Mouse (Mus musculus): Measurements from ENCODE around the gene Vamp4. TPM values are rescaled to one million over a fixed set of nuclear protein-coding genes. Genes with fewer than 3 reads are reported as not detected.

Gene Vamp4
- total and polyA plus RNA-seq, 2 experiments from 2014 or later = 4.1 to 26.4 TPM

GRCm38 (mm10) chr1:162570931-162571601, 751 bp downstream of the Vamp4 start:
- H3K4me1 ChIP-seq (ENCODE audit: control insufficient read depth, insufficient read depth) = 0 out of 2 replicates have a peak, but pooled peaks cover 10% of the 10 kb centered on the region
- H3K36me3 ChIP-seq (replicated peaks; ENCODE audit: control insufficient read depth, insufficient read depth, low read length) = peaks cover 17% of the 10 kb centered on the region
- peak overlapping the region; percentile 80 for H3K9ac ChIP-seq (replicated peaks; ENCODE audit: low read depth, low read length)
- peak overlapping the region; percentile 82 for H3K27ac ChIP-seq (ENCODE audit: low read depth)
- DNase-seq (ENCODE audit: low spot score) (peak; percentile 68), ATAC-seq (ENCODE audit: insufficient read depth, low read depth) (peak; percentile 16; the same call in 1 of the 2 replicates)
- H3K4me2 ChIP-seq (ENCODE audit: low read depth, low read length) = peak overlapping the region; percentile 71
- under 1% methylated on average over 45 of the region's 46 CpGs for WGBS
- no peaks in the 10 kb centered on the region for H3K27me3 ChIP-seq (ENCODE audit: control insufficient read depth, insufficient read depth, low read length)
- no peaks in the 10 kb centered on the region for H3K9me3 ChIP-seq (replicated peaks; ENCODE audit: control insufficient read depth, low read length)
- peak overlapping the region; percentile 86 for H3K4me3 ChIP-seq (ENCODE audit: low read depth, low read length)
- TF ChIP-seq CTCF (IDR thresholded peaks at IDR 0.05; ENCODE audit: low read depth) = no peak
- no peak; the same call in 1 of the 2 replicates for TF ChIP-seq EP300 (IDR thresholded peaks at IDR 0.05; ENCODE audit: low read depth)

GRCm38 (mm10) chr1:162575098-162575497, 4.8 kb downstream of the Vamp4 start:
- ATAC-seq (ENCODE audit: insufficient read depth, low read depth) (no peak), DNase-seq (ENCODE audit: low spot score) (no peak)
- WGBS = 98% methylated on average over 3 of the region's 3 CpGs
- H3K4me1 ChIP-seq (ENCODE audit: control insufficient read depth, insufficient read depth) = 0 out of 2 replicates have a peak, but pooled peaks cover 10% of the 10 kb centered on the region
- H3K27me3 ChIP-seq (ENCODE audit: control insufficient read depth, insufficient read depth, low read length) = no peaks in the 10 kb centered on the region
- H3K4me2 ChIP-seq (ENCODE audit: low read depth, low read length) = no peak overlapping the region
- peaks cover 41% of the 10 kb centered on the region for H3K36me3 ChIP-seq (replicated peaks; ENCODE audit: control insufficient read depth, insufficient read depth, low read length)
- H3K4me3 ChIP-seq (ENCODE audit: low read depth, low read length) = no peak overlapping the region
- no peaks in the 10 kb centered on the region for H3K9me3 ChIP-seq (replicated peaks; ENCODE audit: control insufficient read depth, low read length)
- TF ChIP-seq CTCF (IDR thresholded peaks at IDR 0.05; ENCODE audit: low read depth) (no peak), EP300 (IDR thresholded peaks at IDR 0.05; ENCODE audit: low read depth) (no peak)
- H3K27ac ChIP-seq (ENCODE audit: low read depth) = no peak overlapping the region
- H3K9ac ChIP-seq (replicated peaks; ENCODE audit: low read depth, low read length) = no peak overlapping the region

GRCm38 (mm10) chr1:162582884-162583283, 12.6 kb downstream of the Vamp4 start:
- H3K4me1 ChIP-seq (ENCODE audit: control insufficient read depth, insufficient read depth) = no peaks in the 10 kb centered on the region
- no peaks in the 10 kb centered on the region for H3K27me3 ChIP-seq (ENCODE audit: control insufficient read depth, insufficient read depth, low read length)
- TF ChIP-seq CTCF (IDR thresholded peaks at IDR 0.05; ENCODE audit: low read depth) (no peak), EP300 (IDR thresholded peaks at IDR 0.05; ENCODE audit: low read depth) (no peak)
- no peaks in the 10 kb centered on the region for H3K9me3 ChIP-seq (replicated peaks; ENCODE audit: control insufficient read depth, low read length)
- no peak overlapping the region for H3K27ac ChIP-seq (ENCODE audit: low read depth)
- peaks cover 50% of the 10 kb centered on the region for H3K36me3 ChIP-seq (replicated peaks; ENCODE audit: control insufficient read depth, insufficient read depth, low read length)
- 75% methylated on average over 2 of the region's 2 CpGs for WGBS
- ATAC-seq (ENCODE audit: insufficient read depth, low read depth) = no peak
- no peak overlapping the region for H3K4me3 ChIP-seq (ENCODE audit: low read depth, low read length)
- DNase-seq (ENCODE audit: low spot score) = no peak
- no peak overlapping the region for H3K4me2 ChIP-seq (ENCODE audit: low read depth, low read length)
- H3K9ac ChIP-seq (replicated peaks; ENCODE audit: low read depth, low read length) = no peak overlapping the region

- Histone ChIP-seq H3K4me1 (ENCODE audit: control insufficient read depth, insufficient read depth) (no peaks in the 10 kb centered on the region), H3K4me3 (ENCODE audit: low read depth, low read length) (no peak overlapping the region), H3K36me3 (replicated peaks; ENCODE audit: control insufficient read depth, insufficient read depth, low read length) (peaks cover 41% of the 10 kb centered on the region), H3K9ac (replicated peaks; ENCODE audit: low read depth, low read length) (no peak overlapping the region), H3K4me2 (ENCODE audit: low read depth, low read length) (no peak overlapping the region), H3K27me3 (ENCODE audit: control insufficient read depth, insufficient read depth, low read length) (no peaks in the 10 kb centered on the region), H3K9me3 (replicated peaks; ENCODE audit: control insufficient read depth, low read length) (no peaks in the 10 kb centered on the region), H3K27ac (ENCODE audit: low read depth) (no peak overlapping the region)
- no peak for ATAC-seq (ENCODE audit: insufficient read depth, low read depth)
- 87% methylated on average over 4 of the region's 4 CpGs for WGBS
- TF ChIP-seq EP300 (IDR thresholded peaks at IDR 0.05; ENCODE audit: low read depth) = no peak
- TF ChIP-seq CTCF (IDR thresholded peaks at IDR 0.05; ENCODE audit: low read depth) = no peak
- DNase-seq (ENCODE audit: low spot score) = no peak
These were observed 16.0 kb downstream of the Vamp4 start for GRCm38 (mm10) chr1:162586282-162586681.

- H3K9me3 ChIP-seq (replicated peaks; ENCODE audit: control insufficient read depth, low read length) = no peaks in the 10 kb centered on the region
- H3K9ac ChIP-seq (replicated peaks; ENCODE audit: low read depth, low read length) = no peak overlapping the region
- no peak overlapping the region for H3K4me2 ChIP-seq (ENCODE audit: low read depth, low read length)
- TF ChIP-seq EP300 (IDR thresholded peaks at IDR 0.05; ENCODE audit: low read depth) = no peak
- TF ChIP-seq CTCF (IDR thresholded peaks at IDR 0.05; ENCODE audit: low read depth) = no peak
- no peak for DNase-seq (ENCODE audit: low spot score)
- no peak overlapping the region for H3K27ac ChIP-seq (ENCODE audit: low read depth)
- no peaks in the 10 kb centered on the region for H3K4me1 ChIP-seq (ENCODE audit: control insufficient read depth, insufficient read depth)
- 82% methylated on average over 3 of the region's 3 CpGs for WGBS
- H3K4me3 ChIP-seq (ENCODE audit: low read depth, low read length) = no peak overlapping the region
- no peaks in the 10 kb centered on the region for H3K27me3 ChIP-seq (ENCODE audit: control insufficient read depth, insufficient read depth, low read length)
- peaks cover 34% of the 10 kb centered on the region for H3K36me3 ChIP-seq (replicated peaks; ENCODE audit: control insufficient read depth, insufficient read depth, low read length)
- ATAC-seq (ENCODE audit: insufficient read depth, low read depth) = no peak
These were observed 18.3 kb downstream of the Vamp4 start for GRCm38 (mm10) chr1:162588606-162589005.

GRCm38 (mm10) chr1:162589443-162589842, 19.1 kb downstream of the Vamp4 start:
- ATAC-seq (ENCODE audit: insufficient read depth, low read depth) (no peak), DNase-seq (ENCODE audit: low spot score) (no peak)
- Histone ChIP-seq H3K36me3 (replicated peaks; ENCODE audit: control insufficient read depth, insufficient read depth, low read length) (peaks cover 26% of the 10 kb centered on the region), H3K9ac (replicated peaks; ENCODE audit: low read depth, low read length) (no peak overlapping the region), H3K4me1 (ENCODE audit: control insufficient read depth, insufficient read depth) (no peaks in the 10 kb centered on the region), H3K9me3 (replicated peaks; ENCODE audit: control insufficient read depth, low read length) (no peaks in the 10 kb centered on the region), H3K27me3 (ENCODE audit: control insufficient read depth, insufficient read depth, low read length) (no peaks in the 10 kb centered on the region), H3K4me2 (ENCODE audit: low read depth, low read length) (no peak overlapping the region), H3K27ac (ENCODE audit: low read depth) (no peak overlapping the region), H3K4me3 (ENCODE audit: low read depth, low read length) (no peak overlapping the region)
- no peak for TF ChIP-seq EP300 (IDR thresholded peaks at IDR 0.05; ENCODE audit: low read depth)
- no peak for TF ChIP-seq CTCF (IDR thresholded peaks at IDR 0.05; ENCODE audit: low read depth)
- WGBS = 14% methylated on average over 9 of the region's 9 CpGs

All from heart, postnatal 0 days (tissue).